Mouse (Mus musculus) cortical plate, adult 2 months (tissue): ENCODE results near the gene Snx1. TPM values are rescaled to one million over a fixed set of nuclear protein-coding genes. Genes with fewer than 3 reads are reported as not detected.

Source experiments
- H3K27ac ChIP-seq: fragments of 200-500 bp; 2 replicates; pipeline ENCODE4 v1.5.1; 2012; ENCODE audit warnings: low read length, control low read depth, inconsistent platforms; ENCODE audit not compliant: insufficient read depth
- H3K4me1 ChIP-seq: fragments of 200-500 bp; 2 replicates; pipeline ENCODE4 v1.6.1; 2011; ENCODE audit warnings: low read length; ENCODE audit not compliant: control insufficient read depth, insufficient read depth
- H3K4me3 ChIP-seq: fragments of 200-500 bp; 2 replicates; pipeline ENCODE4 v1.5.1; 2011; ENCODE audit warnings: mild to moderate bottlenecking, low read length, control low read depth; ENCODE audit not compliant: insufficient read depth
- CTCF ChIP-seq: fragments of 200-500 bp; IDR thresholded peaks from 2 replicates; pipeline ENCODE4 v1.5.1; 2011; ENCODE audit warnings: mild to moderate bottlenecking, control low read depth, low read length; ENCODE audit not compliant: insufficient read depth; ENCODE audit errors: extremely low read depth
- POLR2A ChIP-seq: fragments of 200-500 bp; IDR thresholded peaks from 2 replicates; pipeline ENCODE4 v1.6.1; 2011; ENCODE audit warnings: mild to moderate bottlenecking, low read length, control low read depth; ENCODE audit not compliant: insufficient read depth; ENCODE audit errors: extremely low read depth
- polyA plus RNA-seq: library from polyadenylated mRNA; depleted of rRNA; stranded (reverse); fragments of >200 nt; gene quantifications from 2 replicates; pipeline ENCODE4 v1.2.3, GENCODE M21; 2012

Gene Snx1
- polyA plus RNA-seq, 1 experiment = 90.1 TPM

DNA sequence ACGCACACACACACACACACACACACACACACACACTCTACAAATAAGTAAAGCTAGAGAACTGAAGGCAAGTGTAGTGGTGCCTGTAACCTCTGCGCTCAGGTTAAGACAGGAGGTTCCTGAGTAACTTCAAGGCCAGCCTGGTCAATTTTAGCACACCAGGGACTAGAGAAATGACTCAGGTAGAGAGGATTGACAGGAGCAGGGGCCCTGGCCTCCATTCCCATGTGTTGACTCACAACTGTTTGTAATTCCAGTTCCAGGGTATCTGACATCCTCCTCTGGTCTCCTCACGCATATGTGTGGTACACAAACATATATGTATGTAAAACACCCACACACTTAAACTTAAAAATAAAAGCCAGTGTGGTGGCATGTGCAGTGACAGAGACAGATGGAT, 62.9 kb downstream of the Snx1 start:
- Histone ChIP-seq H3K27ac (no peak overlapping the region), H3K4me1 (no peaks in the 10 kb centered on the region; the same call in 1 of the 2 replicates), H3K4me3 (no peak overlapping the region)
- TF ChIP-seq POLR2A (no peak), CTCF (no peak)

DNA sequence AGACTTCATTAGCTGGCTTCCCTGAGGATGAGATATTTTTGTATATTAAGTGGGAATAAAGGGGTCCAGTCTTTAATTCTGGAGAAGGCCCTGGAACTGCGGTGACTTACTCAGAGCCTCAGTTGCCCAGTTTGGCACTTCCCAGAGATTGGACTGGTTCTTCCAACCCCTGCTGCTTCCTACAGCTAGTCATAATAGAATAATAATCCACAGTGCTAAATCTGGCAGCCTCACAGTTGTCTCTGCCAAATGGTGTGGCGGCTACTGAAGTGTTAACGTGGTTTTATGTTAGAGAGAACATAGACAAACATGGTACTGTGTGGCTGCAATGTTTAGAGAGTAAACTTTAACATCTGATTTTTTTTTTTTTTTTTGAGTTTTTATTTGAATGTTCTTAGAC, 64.7 kb downstream of the Snx1 start:
- Histone ChIP-seq H3K4me3 (peak overlapping the region; percentile 76; the same call in 1 of the 2 replicates), H3K27ac (no peak overlapping the region), H3K4me1 (no peaks in the 10 kb centered on the region; the same call in 1 of the 2 replicates)
- TF ChIP-seq CTCF (no peak), POLR2A (no peak)

- TF ChIP-seq POLR2A = no peak
- TF ChIP-seq CTCF = no peak
- no peaks in the 10 kb centered on the region; the same call in 1 of the 2 replicates for H3K4me1 ChIP-seq
- H3K27ac ChIP-seq = no peak overlapping the region
- peak overlapping the region; percentile 76 for H3K4me3 ChIP-seq
Measured at GRCm38 (mm10) chr9:66060986-66061385, 65.4 kb downstream of the Snx1 start.

- Histone ChIP-seq H3K4me3 (peak overlapping the region; percentile 76), H3K4me1 (no peaks in the 10 kb centered on the region; the same call in 1 of the 2 replicates), H3K27ac (no peak overlapping the region)
- TF ChIP-seq CTCF (no peak), POLR2A (no peak)
Measured at GRCm38 (mm10) chr9:66060308-66060647, 66.1 kb downstream of the Snx1 start.

- Histone ChIP-seq H3K4me3 (peak within 1 kb of the TSS; percentile 76), H3K27ac (no peak within 1 kb of the TSS), H3K4me1 (no peaks in the 10 kb centered on the region; the same call in 1 of the 2 replicates)
- TF ChIP-seq CTCF = no peak
- peak; percentile 87 for TF ChIP-seq POLR2A
Measured at GRCm38 (mm10) chr9:66059583-66060307, 66.6 kb downstream of the Snx1 start, which contains the start of gene Ppib. Gene Ppib (plus strand): TSS chr9:66060222.

- Histone ChIP-seq H3K4me3 (no peak overlapping the region), H3K27ac (no peak overlapping the region), H3K4me1 (no peaks in the 10 kb centered on the region)
- no peak for TF ChIP-seq POLR2A
- TF ChIP-seq CTCF = no peak
Measured at GRCm38 (mm10) chr9:66053620-66054019, 72.8 kb downstream of the Snx1 start.

DNA sequence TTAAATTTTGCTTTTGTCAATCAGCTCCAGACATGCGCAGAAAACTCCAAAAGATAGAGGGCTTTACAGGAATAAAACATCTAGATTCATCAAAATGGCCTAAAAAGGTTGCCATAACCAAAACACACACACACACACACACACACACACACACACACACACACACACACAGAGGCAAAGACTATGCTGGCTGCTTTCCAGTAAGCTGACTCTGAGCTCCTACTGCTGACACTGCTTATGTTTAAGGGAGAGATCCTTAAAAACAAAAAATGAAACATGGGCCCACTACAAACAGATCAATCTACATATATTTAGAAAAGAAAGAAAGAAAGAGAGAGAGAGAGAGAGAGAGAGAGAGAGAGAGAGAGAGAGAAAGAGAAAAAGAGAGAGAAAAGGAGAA, 73.7 kb downstream of the Snx1 start:
- H3K4me3 ChIP-seq = no peak overlapping the region
- TF ChIP-seq POLR2A (no peak), CTCF (no peak)
- no peak overlapping the region for H3K27ac ChIP-seq
- H3K4me1 ChIP-seq = no peaks in the 10 kb centered on the region

- TF ChIP-seq CTCF (no peak), POLR2A (no peak)
- no peak overlapping the region for H3K27ac ChIP-seq
- H3K4me1 ChIP-seq = no peaks in the 10 kb centered on the region
- no peak overlapping the region for H3K4me3 ChIP-seq
Measured at GRCm38 (mm10) chr9:66051493-66051892, 74.9 kb downstream of the Snx1 start.

DNA sequence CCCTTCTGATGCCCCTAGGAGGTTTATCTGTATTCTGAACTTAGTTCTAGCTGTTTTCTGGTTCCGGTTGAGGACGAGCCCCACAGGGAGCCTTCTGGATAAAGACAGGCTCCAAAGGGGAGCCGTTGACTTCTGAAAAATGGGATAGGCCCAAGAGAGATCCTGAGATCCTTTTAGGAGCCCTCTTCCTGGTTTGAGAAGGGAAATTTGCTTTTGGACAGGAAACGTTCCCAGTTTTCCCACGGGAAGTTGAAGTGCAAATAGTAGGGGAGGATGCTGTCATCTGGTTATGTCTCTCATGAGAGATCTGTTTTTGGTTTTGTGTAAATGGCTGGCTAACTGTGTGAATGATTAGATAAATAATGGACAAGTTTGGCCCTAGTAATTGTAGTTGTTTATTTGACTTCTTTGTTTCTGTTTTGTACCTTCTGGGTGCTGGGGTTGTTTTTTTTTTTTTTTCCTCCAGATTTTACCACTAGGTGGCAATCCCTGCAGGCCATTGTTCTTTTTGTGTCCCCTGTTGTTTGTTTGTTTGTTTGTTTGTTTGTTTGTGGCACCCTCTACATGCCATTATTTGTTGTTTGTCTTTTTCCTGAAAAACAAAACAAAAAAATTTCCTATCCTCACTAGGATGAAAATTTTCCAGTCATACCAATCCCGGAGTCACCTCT, 76.3 kb downstream of the Snx1 start:
- no peak overlapping the region for H3K27ac ChIP-seq
- H3K4me1 ChIP-seq = no peaks in the 10 kb centered on the region
- H3K4me3 ChIP-seq = no peak overlapping the region
- TF ChIP-seq CTCF (no peak), POLR2A (no peak)

DNA sequence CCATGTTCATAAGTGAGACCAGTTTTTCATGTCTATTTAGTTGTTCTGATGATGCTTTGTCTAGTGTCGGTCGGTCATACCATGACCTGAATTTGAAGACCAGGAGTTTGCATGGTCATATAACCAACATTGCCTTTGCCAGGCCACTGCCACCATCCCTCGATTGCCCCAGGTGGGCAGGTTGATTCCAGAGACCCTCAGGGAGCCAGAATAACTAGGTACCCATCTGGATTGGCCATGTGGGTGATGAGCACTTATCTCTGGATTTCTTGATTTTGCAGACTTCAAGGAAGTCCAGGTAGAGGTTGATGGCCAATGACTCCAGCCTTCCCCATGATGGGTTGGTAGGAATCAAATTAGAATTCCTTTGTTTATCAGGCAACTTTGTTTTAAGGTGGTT, 83.1 kb downstream of the Snx1 start:
- H3K4me3 ChIP-seq = no peak overlapping the region
- peaks cover 7% of the 10 kb centered on the region for H3K4me1 ChIP-seq
- H3K27ac ChIP-seq = no peak overlapping the region
- TF ChIP-seq CTCF (no peak), POLR2A (no peak)
